Mouse (Mus musculus) neural tube, embryonic 12.5 days (tissue): ENCODE measurements around the gene Slc7a4. TPM values are rescaled to one million over a fixed set of nuclear protein-coding genes. Genes with fewer than 3 reads are reported as not detected.
"Not testable (repeated sequence)": the region's sequence is repeated elsewhere in the genome, so short reads cannot be mapped to it uniquely, and the experiment has no call there.

ENCODE experiments used
- ATAC-seq: fragments of 200-750 bp; cut with Nextera tagmentation; 2 replicates; pipeline ENCODE4 v1.8.0; 2017; ENCODE audit warnings: low read depth, mild to moderate bottlenecking, moderate TSS enrichment, moderate library complexity; ENCODE audit not compliant: low FRiP score
- H3K27ac ChIP-seq: fragments of 300-500 bp; sonication (generic); 2 replicates; pipeline ENCODE4 v1.5.1; 2016
- H3K27me3 ChIP-seq: fragments of 300-500 bp; sonication (generic); replicated peaks from 2 replicates; pipeline ENCODE4 v1.6.1; 2016; ENCODE audit warnings: mild to moderate bottlenecking
- H3K36me3 ChIP-seq: fragments of 300-500 bp; sonication (generic); 2 replicates; pipeline ENCODE4 v1.6.1; 2016; ENCODE audit warnings: mild to moderate bottlenecking
- H3K4me1 ChIP-seq: fragments of 300-500 bp; sonication (generic); 2 replicates; pipeline ENCODE4 v1.6.1; 2016
- H3K4me2 ChIP-seq: fragments of 300-500 bp; sonication (generic); replicated peaks from 2 replicates; pipeline ENCODE4 v1.6.1; 2016; ENCODE audit warnings: mild to moderate bottlenecking
- H3K4me3 ChIP-seq: fragments of 300-500 bp; sonication (generic); 2 replicates; pipeline ENCODE4 v1.5.1; 2016
- H3K9ac ChIP-seq: fragments of 300-500 bp; sonication (generic); 2 replicates; pipeline ENCODE4 v1.6.1; 2016; ENCODE audit warnings: mild to moderate bottlenecking
- H3K9me3 ChIP-seq: fragments of 300-500 bp; sonication (generic); 2 replicates; pipeline ENCODE4 v1.6.1; 2016; ENCODE audit warnings: mild to moderate bottlenecking
- WGBS: fragments of 180-500 bp; shearing (Covaris S2); methylation state at CpG from one replicate; pipeline ENCODE4 v1.1.7; 2016; 5-methylcytosine and 5-hydroxymethylcytosine counted together
- polyA plus RNA-seq: library from polyadenylated mRNA; unstranded; fragments of >200 nt; fragmentation: Nextera tagmentation; extraction: Ambion mirVana; gene quantifications from 2 replicates; pipeline ENCODE4 v1.2.1, GENCODE M21; 2016

Gene Slc7a4
- polyA plus RNA-seq, 1 experiment from 2014 or later = 6.6 TPM

DNA sequence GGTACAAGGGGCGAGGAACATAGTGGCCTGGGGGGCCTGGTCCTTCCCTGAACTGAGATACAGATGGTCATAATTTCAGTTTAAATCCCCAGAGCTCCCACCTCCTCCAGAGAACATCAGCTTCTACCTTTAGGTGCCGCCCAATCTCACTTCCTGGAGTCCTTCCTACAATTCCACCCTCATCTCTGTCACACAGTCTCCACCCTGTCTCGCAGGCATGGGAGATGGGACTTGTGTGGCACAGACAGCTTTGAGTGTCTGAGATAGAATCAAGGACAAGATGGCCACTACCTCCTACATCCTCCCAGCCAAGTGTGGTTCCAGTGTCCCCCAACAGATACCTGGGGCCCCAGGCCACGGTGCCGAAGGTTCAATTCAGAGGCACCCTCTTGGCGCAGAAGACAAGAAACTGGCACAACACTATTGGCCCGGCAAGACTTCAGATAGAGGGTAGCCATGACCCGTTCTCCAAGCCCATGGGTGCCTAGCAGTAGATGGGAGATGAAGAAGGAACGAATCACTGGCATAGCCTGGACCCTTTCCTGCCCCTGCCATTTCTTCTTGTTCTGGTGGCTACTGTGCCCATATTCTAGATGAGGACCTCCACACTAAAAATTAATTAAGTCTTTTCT is 23.5 kb downstream of the Slc7a4 start:
- Histone ChIP-seq H3K4me1 (peaks cover 38% of the 10 kb centered on the region), H3K9ac (no peak overlapping the region)

GRCm38 (mm10) chr16:17558811-17559210 is 24.2 kb downstream of the Slc7a4 start:
- Histone ChIP-seq H3K4me2 (peak overlapping the region; percentile 35), H3K27ac (no peak overlapping the region), H3K9me3 (no peaks in the 10 kb centered on the region), H3K9ac (0 out of 2 replicates have a peak overlapping the region, but pooled peaks have one; percentile 5), H3K4me3 (no peak overlapping the region), H3K36me3 (no peaks in the 10 kb centered on the region), H3K4me1 (peaks cover 45% of the 10 kb centered on the region), H3K27me3 (peaks cover 25% of the 10 kb centered on the region)
- peak; percentile 45; the same call in 1 of the 2 replicates for ATAC-seq
- WGBS = under 1% methylated on average over 5 of the region's 5 CpGs

More for the DNA sequence above, 23.5 kb downstream of the Slc7a4 start:
- Histone ChIP-seq H3K9me3 (no peaks in the 10 kb centered on the region), H3K4me2 (peak overlapping the region; percentile 35), H3K27ac (no peak overlapping the region), H3K4me3 (no peak overlapping the region), H3K36me3 (no peaks in the 10 kb centered on the region), H3K27me3 (peaks cover 25% of the 10 kb centered on the region)
- no peak for ATAC-seq
- 70% methylated on average over 9 of the region's 9 CpGs for WGBS

GRCm38 (mm10) chr16:17557947-17558480 is 25.0 kb downstream of the Slc7a4 start:
- Histone ChIP-seq H3K4me1 (peaks cover 47% of the 10 kb centered on the region), H3K4me3 (no peak overlapping the region), H3K27me3 (peaks cover 25% of the 10 kb centered on the region), H3K4me2 (peak overlapping the region; percentile 35), H3K9me3 (no peaks in the 10 kb centered on the region), H3K27ac (no peak overlapping the region), H3K9ac (no peak overlapping the region), H3K36me3 (no peaks in the 10 kb centered on the region)
- ATAC-seq = no peak
- WGBS = 2% methylated on average over 5 of the region's 5 CpGs

GRCm38 (mm10) chr16:17556907-17557306 is 26.1 kb downstream of the Slc7a4 start:
- WGBS = 63% methylated on average over 4 of the region's 4 CpGs
- no peaks in the 10 kb centered on the region for H3K9me3 ChIP-seq
- H3K4me2 ChIP-seq = no peak overlapping the region
- peaks cover 44% of the 10 kb centered on the region for H3K4me1 ChIP-seq
- ATAC-seq = no peak
- no peak overlapping the region for H3K9ac ChIP-seq
- no peak overlapping the region for H3K27ac ChIP-seq
- peaks cover 15% of the 10 kb centered on the region for H3K27me3 ChIP-seq
- H3K36me3 ChIP-seq = no peaks in the 10 kb centered on the region
- no peak overlapping the region for H3K4me3 ChIP-seq

GRCm38 (mm10) chr16:17556180-17556579 is 26.8 kb downstream of the Slc7a4 start:
- no peak overlapping the region for H3K27ac ChIP-seq
- H3K4me1 ChIP-seq = peaks cover 37% of the 10 kb centered on the region
- no peak overlapping the region for H3K4me2 ChIP-seq
- H3K4me3 ChIP-seq = no peak overlapping the region
- no peak for ATAC-seq
- no peaks in the 10 kb centered on the region for H3K36me3 ChIP-seq
- 84% methylated on average over 4 of the region's 4 CpGs for WGBS
- peaks cover 13% of the 10 kb centered on the region for H3K27me3 ChIP-seq
- H3K9me3 ChIP-seq = no peaks in the 10 kb centered on the region
- no peak overlapping the region for H3K9ac ChIP-seq

GRCm38 (mm10) chr16:17554702-17555101 is 28.3 kb downstream of the Slc7a4 start:
- not testable (repeated sequence) for H3K27ac ChIP-seq, H3K27me3 ChIP-seq, H3K9me3 ChIP-seq, H3K4me3 ChIP-seq, H3K36me3 ChIP-seq, H3K9ac ChIP-seq
- H3K4me2 ChIP-seq = peak overlapping the region; percentile 52
- H3K4me1 ChIP-seq = peaks cover 29% of the 10 kb centered on the region
- ATAC-seq = peak; percentile 37; the same call in 1 of the 2 replicates
- WGBS = 8% methylated on average over 4 of the region's 4 CpGs

- Histone ChIP-seq H3K36me3 (no peaks in the 10 kb centered on the region), H3K9ac (peak overlapping the region; percentile 10; the same call in 1 of the 2 replicates), H3K4me3 (no peak overlapping the region), H3K4me2 (peak overlapping the region; percentile 52), H3K27me3 (peaks cover 4% of the 10 kb centered on the region; the same call in 1 of the 2 replicates), H3K9me3 (no peaks in the 10 kb centered on the region), H3K27ac (no peak overlapping the region; the same call in 1 of the 2 replicates), H3K4me1 (peaks cover 28% of the 10 kb centered on the region)
- peak; percentile 73 for ATAC-seq
- WGBS = 5% methylated on average over 18 of the region's 18 CpGs
Measured at GRCm38 (mm10) chr16:17553910-17554685, 28.9 kb downstream of the Slc7a4 start.

DNA sequence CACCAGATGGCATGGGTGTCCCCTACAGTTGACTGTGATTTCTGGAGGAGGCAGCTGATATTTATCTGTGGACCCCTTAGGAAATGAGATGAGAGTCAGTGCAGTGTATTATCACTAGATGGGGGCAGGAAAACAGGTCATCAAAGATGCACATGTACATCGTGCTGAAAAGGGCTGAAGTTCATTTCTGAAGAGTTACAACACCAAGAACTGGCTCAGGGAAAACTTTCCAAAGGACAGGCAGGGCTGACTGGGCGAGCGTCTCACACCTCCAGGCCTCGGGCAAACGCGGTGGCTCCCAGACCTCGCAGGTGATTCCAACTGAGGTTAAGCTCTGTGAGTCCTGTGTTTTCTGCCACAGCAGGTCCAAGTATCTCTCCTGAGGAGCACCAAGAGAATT is 30.2 kb downstream of the Slc7a4 start:
- no peak overlapping the region for H3K27ac ChIP-seq
- WGBS = 83% methylated on average over 7 of the region's 7 CpGs
- H3K9me3 ChIP-seq = no peaks in the 10 kb centered on the region
- H3K4me1 ChIP-seq = peaks cover 16% of the 10 kb centered on the region
- no peak for ATAC-seq
- H3K27me3 ChIP-seq = no peaks in the 10 kb centered on the region
- no peak overlapping the region for H3K4me2 ChIP-seq
- H3K36me3 ChIP-seq = no peaks in the 10 kb centered on the region
- no peak overlapping the region for H3K4me3 ChIP-seq
- no peak overlapping the region for H3K9ac ChIP-seq

DNA sequence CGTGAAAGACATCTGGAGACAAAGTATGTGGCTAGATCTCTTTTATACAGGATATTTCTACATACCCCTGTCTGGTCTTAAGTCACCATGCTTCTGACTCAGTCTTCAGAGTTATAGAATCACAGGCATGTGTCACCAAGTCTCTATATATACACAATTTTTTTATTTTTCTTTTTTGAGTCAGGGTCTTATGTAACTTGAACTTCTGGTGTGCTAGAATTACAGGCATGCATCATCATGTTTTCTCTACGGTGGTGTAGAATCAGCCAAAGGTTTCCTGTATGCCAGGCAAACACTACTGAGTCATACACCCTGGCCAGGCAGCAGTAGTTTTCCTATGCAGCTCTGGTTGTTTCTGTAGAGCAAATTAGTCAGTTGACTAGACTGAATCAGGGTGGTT is 40.4 kb downstream of the Slc7a4 start:
- Histone ChIP-seq H3K9me3 (no peaks in the 10 kb centered on the region), H3K27ac (no peak overlapping the region), H3K27me3 (no peaks in the 10 kb centered on the region), H3K36me3 (no peaks in the 10 kb centered on the region), H3K4me2 (no peak overlapping the region), H3K4me1 (no peaks in the 10 kb centered on the region), H3K9ac (no peak overlapping the region), H3K4me3 (no peak overlapping the region)
- no peak for ATAC-seq
- 84% methylated on average over 2 of the region's 2 CpGs for WGBS

DNA sequence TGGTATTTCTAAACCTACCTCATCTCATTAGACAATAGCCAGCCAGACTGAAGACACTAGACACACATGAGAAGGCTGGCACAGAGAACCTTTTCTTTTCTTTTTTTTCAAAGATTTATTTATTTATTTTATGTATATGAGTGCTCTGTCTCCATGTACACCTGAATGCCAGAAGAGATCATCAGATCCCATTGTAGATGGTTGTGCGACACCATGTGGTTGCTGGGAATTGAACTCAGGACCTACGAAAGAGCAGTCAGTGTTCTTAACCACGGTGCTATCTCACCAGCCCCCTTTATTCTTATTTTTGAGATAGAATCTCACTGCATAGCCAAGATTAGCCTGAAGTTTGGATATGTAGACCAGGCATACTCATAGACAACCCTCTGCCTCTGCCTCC is 46.4 kb downstream of the Slc7a4 start:
- Histone ChIP-seq H3K27ac (no peak overlapping the region), H3K36me3 (no peaks in the 10 kb centered on the region), H3K4me1 (peaks cover 4% of the 10 kb centered on the region; the same call in 1 of the 2 replicates), H3K27me3 (no peaks in the 10 kb centered on the region), H3K4me2 (no peak overlapping the region), H3K9me3 (no peaks in the 10 kb centered on the region), H3K4me3 (no peak overlapping the region), H3K9ac (no peak overlapping the region)
- 92% methylated on average over 3 of the region's 3 CpGs for WGBS
- ATAC-seq = no peak

DNA sequence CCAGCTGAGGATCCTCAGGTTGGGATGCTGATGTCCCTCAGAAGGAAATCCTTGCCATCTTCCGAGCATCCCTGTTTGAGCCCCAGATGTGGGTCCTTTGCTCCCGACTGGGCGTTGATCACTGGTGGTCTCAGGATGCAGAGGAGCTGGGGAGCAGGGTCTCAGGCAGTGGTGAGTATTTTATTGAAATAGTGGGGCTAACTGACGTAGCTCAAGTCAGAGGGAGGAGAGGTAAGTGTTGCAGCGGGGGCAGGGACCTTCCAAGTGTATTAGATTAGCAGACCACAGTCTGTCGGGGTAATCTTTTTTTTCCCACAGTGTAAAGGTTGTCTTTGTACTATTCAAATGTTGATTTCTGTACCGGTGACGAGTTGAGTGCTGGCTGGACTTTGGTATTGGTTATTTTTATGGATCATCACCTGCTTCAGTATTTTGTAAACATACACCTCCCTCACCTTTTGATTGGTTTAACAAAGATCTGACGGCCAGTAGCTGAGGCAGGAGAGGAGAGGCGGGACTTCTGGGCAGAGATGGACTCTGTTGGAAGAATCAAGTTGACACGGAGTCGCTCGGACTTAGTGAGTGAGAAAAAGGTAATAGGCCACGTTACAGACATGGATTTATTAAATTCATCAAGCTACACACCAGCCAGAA is 50.2 kb downstream of the Slc7a4 start:
- 71% methylated on average over 14 of the region's 14 CpGs for WGBS
- Histone ChIP-seq H3K9me3 (no peaks in the 10 kb centered on the region), H3K4me2 (no peak overlapping the region), H3K27me3 (no peaks in the 10 kb centered on the region), H3K4me3 (no peak overlapping the region), H3K4me1 (peaks cover 16% of the 10 kb centered on the region), H3K9ac (no peak overlapping the region), H3K27ac (no peak overlapping the region), H3K36me3 (peaks cover 11% of the 10 kb centered on the region)
- no peak for ATAC-seq

DNA sequence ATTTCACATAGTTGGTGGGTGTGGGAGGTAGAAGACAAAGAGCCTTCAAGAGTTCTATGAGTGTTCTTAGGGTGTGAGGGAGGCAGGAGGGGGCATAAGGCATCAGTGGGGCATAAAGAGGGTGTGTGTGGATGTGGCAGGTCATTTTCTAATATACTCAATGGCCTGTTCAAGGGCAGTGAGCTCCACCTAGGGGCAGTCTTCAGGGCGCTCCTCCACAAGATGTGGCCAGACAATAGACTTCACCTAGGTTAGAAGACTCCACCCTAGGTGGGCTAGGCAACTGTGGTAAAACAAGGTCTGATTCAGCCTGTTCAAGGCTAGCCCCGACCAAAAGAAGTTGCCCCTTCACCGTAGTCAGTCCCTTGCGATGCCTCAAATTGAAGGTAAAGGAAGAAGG is 50.7 kb downstream of the Slc7a4 start:
- Histone ChIP-seq H3K27ac (no peak overlapping the region), H3K4me1 (peaks cover 16% of the 10 kb centered on the region), H3K9ac (no peak overlapping the region), H3K27me3 (no peaks in the 10 kb centered on the region), H3K4me3 (no peak overlapping the region), H3K9me3 (no peaks in the 10 kb centered on the region), H3K36me3 (peaks cover 17% of the 10 kb centered on the region), H3K4me2 (peak overlapping the region; percentile 84)
- WGBS = 57% methylated on average over 4 of the region's 4 CpGs
- ATAC-seq = no peak
